Mouse (Mus musculus): ENCODE measurements around the gene Mtap.

Gene Mtap

DNA sequence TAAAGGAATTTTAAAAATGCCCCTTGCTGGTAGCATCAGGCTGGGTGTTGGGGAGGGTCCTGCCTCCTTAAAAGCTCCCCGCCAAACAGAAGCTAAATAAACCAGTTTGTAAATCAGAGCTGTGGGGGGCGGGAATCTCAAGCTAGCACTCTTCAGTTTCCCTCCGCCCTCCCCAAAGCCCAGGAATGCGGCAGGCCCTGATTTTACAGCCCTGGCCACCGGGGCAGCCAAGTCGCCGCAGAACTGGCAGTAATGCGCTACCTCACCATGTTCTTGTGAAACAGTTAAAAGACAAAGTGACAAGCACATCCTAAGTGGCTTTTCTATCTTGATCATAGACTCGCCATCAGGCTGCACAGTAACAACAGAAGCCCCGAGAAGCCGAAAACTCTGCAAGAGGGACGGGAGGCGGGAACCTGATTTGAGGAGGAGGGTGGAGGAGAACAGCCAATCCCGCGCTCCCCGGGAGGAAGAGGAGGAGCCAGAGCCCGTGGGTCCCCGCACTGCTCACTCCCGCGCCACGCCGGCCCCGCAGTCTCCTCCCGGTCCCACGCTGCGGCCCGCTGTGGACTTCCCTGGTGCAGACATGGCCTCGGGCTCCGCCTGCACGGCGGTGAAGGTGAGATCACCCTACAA is at the start of gene Mtap:
Gene Mtap, plus strand, starts transcription at position 217 of the 636 bp plus-strand sequence.
- peak; percentile 86 for DNase-seq (ENCODE audit: low spot score)

- DNase-seq (ENCODE audit: low spot score), result no peak
These were observed 47.8 kb upstream of the Mtap start for GRCm38 (mm10) chr4:89089110-89089509.

DNA sequence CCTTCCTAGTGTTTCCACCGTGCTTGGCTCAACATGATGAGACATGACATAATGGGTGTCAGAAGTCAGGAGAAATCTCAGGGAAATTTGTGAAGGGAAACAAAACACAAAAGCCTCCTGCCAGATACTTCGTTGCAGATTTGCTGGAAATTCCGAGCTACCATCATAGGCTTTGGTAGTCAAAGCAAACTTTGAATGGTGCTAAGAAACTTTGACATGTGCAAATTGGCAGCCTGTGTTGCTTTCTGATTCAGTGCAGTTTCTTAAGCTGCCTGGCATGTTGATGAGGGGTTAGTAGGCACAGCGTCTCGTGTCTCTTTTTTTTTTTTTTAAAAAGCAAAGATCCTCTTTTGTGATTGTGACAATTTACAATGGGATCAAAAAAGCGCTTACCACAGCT is 46.7 kb upstream of the Mtap start:
- DNase-seq (ENCODE audit: low spot score), result no peak

DNA sequence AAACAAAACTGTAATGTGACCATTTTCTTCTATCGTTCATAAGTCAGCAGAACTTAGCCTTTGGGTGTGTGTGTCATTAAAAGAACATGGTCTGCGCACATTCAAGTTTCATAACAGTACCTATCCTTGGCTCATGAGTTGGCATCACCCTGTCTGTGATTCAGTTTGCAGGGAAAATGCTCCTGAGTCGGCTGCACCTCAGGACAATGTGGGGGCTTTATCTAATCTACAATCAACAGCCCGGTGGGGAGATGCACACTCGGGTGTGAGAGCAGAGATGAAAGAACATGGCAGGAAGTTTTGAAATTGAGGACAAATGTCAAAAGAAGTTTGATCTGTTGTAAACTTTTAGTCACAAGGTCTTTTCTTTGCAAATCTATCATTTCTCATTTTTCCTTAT is 44.8 kb upstream of the Mtap start:
- no peak for DNase-seq (ENCODE audit: low spot score)

DNA sequence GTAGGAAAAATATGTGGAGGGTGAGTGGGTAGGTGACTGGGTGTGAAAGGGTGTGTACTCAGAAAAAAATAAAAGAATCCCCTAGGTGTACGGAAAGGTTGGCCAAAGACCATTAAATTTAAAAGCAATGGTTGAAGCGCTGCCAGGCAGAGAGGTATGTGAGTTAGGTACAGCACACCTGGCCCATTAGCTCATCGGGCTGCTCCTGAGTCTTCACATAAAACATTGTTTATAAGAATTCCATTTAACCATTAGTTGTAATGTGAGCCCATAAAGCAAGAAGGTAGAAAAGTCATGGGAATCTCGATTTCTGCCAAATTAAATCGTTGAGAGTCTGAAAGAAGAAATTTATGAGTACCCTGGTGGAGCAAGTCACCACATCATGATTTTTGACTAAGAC is 42.1 kb upstream of the Mtap start:
- DNase-seq (ENCODE audit: low spot score), result no peak

- no peak for DNase-seq (ENCODE audit: low spot score)
These were observed 38.7 kb upstream of the Mtap start for GRCm38 (mm10) chr4:89098261-89098660.

DNA sequence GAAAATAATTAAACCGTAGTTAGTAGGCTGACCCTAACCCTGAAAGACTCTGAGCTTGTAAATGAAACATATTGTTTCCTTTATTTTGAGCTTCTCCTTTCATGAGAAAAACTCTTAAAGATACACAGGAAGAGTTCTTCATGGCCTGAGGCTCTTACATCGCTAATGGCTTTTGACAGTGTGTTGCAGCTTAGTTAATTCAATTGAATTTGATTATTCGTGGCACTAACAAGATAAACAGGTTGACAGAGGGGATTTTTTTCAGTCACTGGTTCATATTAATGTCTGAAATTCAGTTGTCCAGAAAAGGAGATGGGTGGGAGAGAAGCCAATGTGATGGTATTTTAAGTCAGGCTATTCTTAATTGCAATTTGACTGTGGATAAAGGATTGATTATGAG is 35.6 kb upstream of the Mtap start:
- DNase-seq (ENCODE audit: low spot score), result no peak

GRCm38 (mm10) chr4:89102283-89102682 is 34.6 kb upstream of the Mtap start:
- DNase-seq (ENCODE audit: low spot score), result no peak

GRCm38 (mm10) chr4:89105486-89105885 is 31.4 kb upstream of the Mtap start:
- peak; percentile 38 for DNase-seq (ENCODE audit: low spot score)

- no peak for DNase-seq (ENCODE audit: low spot score)
These were observed 30.4 kb upstream of the Mtap start for GRCm38 (mm10) chr4:89106505-89106904.

GRCm38 (mm10) chr4:89112168-89112710 is 24.7 kb upstream of the Mtap start:
- DNase-seq (ENCODE audit: low spot score), result no peak

DNA sequence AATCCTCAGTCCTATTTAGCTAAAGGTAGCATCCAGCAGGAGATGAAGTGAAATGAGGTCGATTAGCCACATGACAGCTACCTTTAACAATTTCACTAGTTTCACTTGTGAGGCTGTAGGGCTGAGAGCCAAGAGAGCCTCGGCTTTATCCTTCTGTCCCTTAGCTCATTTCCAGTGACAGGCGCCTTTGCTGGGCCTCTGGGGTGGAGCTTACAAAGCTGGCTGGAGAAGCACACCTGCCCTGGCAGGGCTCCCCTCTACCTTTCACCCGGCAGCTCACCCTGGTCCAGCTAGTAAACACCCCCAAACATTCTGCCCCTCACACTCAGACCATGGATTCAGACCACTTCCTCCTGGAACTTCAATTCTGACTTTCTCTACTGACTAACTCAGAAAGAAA is 24.1 kb upstream of the Mtap start:
- DNase-seq (ENCODE audit: low spot score), result no peak

DNA sequence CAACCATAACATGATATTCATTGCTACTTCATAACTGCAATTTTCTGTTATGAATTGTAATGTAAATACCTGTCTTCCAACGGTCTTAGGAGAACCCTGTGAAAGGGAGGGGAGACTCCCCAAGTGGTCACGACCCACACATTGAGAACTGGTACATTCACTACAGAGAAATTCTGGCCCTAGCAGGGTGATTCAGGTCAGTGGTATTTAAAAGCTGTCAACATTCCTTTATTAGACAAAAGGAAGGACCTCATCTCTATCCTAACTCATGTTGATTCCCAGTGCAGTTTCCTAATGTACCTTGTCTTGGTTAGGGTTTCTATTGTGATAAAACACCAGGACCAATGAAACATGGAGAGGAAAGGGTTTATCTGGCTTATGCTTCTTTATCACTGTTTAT is 20.9 kb upstream of the Mtap start:
- no peak for DNase-seq (ENCODE audit: low spot score)

DNA sequence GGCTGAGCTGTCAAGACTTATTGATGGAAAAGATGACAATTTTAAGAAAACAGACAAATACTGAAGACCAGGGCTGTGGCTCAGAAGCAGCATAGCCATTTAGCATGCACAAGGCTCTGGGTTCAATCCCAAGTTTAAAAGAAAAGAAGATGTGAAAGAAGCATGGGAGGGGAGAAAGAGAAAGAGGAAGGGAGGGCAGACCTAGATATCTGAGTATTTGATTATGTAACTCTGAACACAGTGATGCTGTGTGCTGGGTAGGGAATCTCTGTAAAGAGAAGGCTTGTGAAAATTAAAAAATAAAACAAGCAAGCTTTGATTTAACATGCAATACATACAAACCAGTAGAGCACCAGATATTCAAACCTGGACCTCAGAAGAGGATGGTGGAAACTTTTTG is 17.0 kb upstream of the Mtap start:
- no peak for DNase-seq (ENCODE audit: low spot score)

DNA sequence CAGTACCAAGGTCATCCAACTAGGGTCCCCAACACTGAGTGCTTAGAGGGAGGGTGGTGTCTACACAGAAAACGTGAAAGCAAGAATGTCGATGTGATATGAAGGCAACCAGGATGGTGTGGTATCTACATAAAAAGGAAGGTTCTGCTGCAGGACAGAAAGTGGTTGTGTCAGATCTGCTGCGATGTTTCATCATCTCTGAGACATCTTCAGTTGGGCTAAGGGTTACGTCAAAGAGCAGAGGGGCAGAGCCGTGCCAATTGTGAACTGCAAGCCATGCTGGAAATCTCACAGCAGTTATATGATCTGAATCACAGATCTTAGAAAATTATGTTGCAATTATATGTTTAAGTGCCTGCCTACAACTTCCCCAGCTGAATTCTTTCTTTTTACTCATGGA is 16.6 kb upstream of the Mtap start:
- no peak for DNase-seq (ENCODE audit: low spot score)

DNA sequence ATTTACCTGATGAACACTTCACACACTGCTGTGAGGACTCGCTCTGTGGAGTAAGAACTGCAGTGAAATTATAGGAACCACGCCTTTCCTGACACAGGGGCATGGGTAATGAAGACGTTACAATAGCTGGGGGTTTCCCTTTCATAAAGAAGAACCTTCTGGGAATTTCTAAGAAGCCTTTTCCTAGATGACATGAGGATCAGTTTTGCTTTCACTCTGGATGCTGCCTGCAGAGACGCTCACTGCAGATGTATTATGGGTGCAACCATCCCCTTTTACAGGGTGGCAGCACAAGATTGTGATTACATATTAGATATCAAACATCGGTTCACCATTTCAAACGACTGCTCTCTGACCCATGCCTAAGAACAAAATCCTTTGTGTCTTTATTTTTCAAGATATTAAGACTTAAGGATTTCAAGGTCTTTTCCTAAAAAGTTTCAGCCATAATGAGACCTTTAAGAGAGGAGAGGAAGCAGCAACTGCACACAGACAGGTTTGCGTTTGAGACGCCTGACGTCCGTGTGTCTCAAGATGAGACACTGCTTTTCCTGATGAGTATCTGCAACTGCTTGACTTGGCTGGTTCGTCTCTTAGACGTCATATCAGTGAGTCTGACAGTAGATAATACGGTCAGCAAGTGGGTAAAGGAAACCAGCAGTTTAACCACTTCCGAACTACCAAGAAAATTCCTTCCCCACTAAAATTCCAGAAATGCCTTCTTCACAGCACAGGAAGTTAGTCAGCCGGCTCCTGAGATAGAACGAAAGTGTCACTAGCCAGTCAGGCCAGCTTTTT is 13.3 kb upstream of the Mtap start:
- DNase-seq (ENCODE audit: low spot score), result peak; percentile 21

DNA sequence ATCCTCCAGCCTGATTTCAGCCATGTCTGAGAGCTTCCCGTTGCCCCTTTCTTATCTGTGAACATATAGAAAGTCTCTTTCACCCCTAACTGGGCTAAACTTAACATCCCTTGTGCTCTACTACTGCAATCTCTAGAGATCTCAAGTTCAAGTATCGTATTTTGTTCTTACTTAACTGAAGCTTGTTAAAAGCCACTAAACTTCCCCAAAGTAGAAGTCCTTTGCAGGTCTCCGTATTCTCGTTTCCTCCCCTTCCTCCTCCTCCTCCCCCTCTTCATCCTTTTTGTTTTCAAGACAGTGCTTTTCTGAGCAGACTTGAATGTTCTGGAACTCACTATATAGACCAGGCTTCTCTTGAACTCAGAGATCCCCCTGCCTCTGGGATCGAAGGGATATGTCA is 9.2 kb upstream of the Mtap start:
- DNase-seq (ENCODE audit: low spot score), result no peak

DNA sequence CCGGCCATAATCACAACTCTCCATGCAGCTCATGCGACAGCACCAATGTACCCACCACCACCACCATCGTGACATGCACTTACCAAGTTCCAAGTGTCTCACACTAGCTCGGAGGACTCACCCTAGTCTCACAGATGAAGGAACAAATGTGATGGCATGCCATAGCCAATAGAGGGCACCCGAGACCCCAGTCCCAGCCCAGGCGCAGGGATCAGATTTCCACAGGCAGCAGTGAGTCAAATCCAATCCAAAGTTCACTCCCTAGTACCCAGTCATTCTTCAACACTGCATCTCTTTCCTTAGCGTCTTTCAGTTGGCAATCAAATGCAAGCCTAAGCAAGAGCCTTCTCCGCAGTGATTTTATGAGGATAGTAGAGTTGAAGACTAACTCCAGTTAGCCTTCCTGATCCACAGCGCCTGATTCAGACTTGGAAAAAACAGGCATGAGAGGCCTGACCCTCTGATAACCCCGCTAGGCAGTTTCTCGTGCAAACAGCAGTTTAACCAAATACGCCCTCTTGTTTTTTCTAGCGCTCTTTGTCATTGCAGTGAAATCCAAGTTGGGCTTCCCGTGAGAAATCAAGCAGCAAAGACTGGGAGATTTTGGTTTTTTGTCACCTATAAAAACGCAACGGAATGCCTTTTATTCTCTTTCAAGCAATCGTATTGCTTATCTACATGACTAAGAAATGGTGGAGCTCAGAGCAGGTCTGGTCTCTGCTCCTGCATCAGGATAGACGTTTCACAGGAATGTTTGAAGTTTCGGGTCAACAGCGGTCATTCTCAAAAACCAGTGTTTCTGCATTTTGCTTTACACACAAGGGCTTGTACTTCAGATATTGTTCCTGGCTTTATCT is 8.6 kb upstream of the Mtap start:
- peak; percentile 83 for DNase-seq (ENCODE audit: low spot score)

DNA sequence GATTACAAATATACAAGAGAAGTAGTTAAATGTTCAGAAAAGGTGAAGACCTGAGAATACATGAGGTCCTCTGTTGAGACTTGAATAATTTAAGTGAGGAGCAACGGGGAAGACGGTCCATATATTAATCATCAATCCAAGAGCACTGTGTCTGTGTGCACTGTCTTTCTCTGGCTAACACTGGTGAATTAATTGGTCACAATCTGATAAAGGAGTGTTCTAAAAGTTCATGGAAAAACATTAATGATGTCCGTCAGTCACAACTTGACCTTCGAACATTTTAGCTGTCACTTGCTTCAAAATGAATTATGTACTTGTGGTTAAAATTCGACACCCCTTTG is 8.0 kb upstream of the Mtap start:
- peak; percentile 20 for DNase-seq (ENCODE audit: low spot score)

DNA sequence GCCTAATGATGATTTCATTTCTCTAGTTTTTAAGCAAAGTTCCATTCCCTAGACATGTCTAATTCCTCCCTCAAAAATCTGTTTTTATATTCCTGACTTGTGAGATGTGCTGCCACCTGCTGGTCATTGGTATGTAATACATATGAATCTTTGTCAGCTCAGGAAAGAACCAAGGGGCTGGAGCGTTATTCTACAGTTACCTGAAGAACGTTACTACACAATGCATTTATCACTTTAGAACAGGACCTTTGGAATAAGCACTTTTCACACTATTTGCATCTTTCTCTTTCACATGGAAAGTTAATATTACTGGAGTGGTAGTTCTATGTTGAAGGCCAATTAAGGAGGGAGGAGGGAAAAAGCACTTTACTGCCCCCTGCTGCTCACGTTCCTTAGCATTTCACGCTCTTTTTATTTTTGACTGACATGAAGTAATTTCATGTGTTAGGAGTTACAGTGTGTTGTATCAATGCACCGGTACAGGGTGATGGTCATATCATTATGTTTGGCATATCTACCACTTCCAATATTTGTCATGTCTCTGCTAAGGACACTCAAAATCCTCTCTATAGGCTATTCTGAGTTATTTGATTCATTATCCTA is 7.5 kb upstream of the Mtap start:
- peak; percentile 73 for DNase-seq (ENCODE audit: low spot score)

- DNase-seq (ENCODE audit: low spot score), result no peak
These were observed 5.1 kb upstream of the Mtap start for GRCm38 (mm10) chr4:89131795-89132194.

DNA sequence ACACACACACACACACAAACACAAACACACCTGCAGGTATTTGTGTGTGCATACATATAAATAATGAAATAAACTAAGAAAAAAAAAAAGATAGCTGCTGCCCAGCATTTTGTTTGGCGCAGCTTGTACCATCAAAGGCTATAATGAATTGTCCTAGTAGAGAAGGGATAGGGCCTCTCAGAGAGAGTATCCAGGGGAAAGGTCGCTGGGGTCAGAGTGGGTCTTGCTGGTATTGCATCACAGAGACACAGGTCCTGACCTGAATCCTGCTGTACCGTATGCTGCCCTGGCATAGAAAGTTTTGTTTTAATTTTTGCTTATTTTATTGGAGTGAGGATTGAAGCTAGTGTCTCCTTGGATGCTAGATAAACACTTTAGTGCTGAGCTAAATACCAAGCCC is 566 bp upstream of the Mtap start:
- DNase-seq (ENCODE audit: low spot score), result peak; percentile 27
